In genomic region chr1:20590488-20590887, GRCm38 (mm10) we compare ENCODE assay signal across 22 mouse cellular contexts. TPM values are rescaled to one million over a fixed set of nuclear protein-coding genes. Genes with fewer than 3 reads are reported as not detected.
DNase-seq lines count a peak whose midpoint lies in the region; ATAC-seq and TF ChIP-seq lines count a peak whose summit lies in the region.
"Had no signal": no experiment of that assay in that cellular context is flagged by ENCODE, and none has a peak within 500 bp of the region (broad histone marks: within the 10 kb centered on the region; RNA-seq: fewer than 3 reads in every experiment).

No protein-coding gene starts in this region.

- no peaks in the 10 kb centered on the region for H3K36me3 ChIP-seq in hindbrain, embryonic 13.5 days
- H3K36me3 ChIP-seq in hindbrain, embryonic 10.5 days: no peaks in the 10 kb centered on the region
- H3K36me3 ChIP-seq in midbrain, embryonic 11.5 days (ENCODE audit: control insufficient read depth, insufficient read depth, low read length): no peaks in the 10 kb centered on the region
- no peaks in the 10 kb centered on the region for H3K36me3 ChIP-seq in midbrain, embryonic 13.5 days
- no peaks in the 10 kb centered on the region for H3K36me3 ChIP-seq in hindbrain, embryonic 16.5 days (ENCODE audit: control insufficient read depth, insufficient read depth, low read length)
- H3K36me3 ChIP-seq in stomach, postnatal 0 days (ENCODE audit: control insufficient read depth, insufficient read depth, low read length): no peaks in the 10 kb centered on the region
- H3K36me3 ChIP-seq: embryonic facial prominence, embryonic 12.5 days; forebrain, embryonic 15.5 days; heart, embryonic 15.5 days had no signal

- H3K27me3 ChIP-seq in hindbrain, embryonic 13.5 days: no peaks in the 10 kb centered on the region
- no peaks in the 10 kb centered on the region for H3K27me3 ChIP-seq in hindbrain, embryonic 10.5 days (ENCODE audit: insufficient read depth, poor library complexity, severe bottlenecking)
- no peaks in the 10 kb centered on the region for H3K27me3 ChIP-seq in midbrain, embryonic 11.5 days (ENCODE audit: control insufficient read depth, insufficient read depth, low read length)
- H3K27me3 ChIP-seq in midbrain, embryonic 13.5 days: no peaks in the 10 kb centered on the region
- H3K27me3 ChIP-seq in hindbrain, embryonic 16.5 days (replicated peaks; ENCODE audit: control insufficient read depth, insufficient read depth, low read length): no peaks in the 10 kb centered on the region
- H3K27me3 ChIP-seq in stomach, postnatal 0 days (ENCODE audit: control insufficient read depth, insufficient read depth, low read length): no peaks in the 10 kb centered on the region
- H3K27me3 ChIP-seq: CH12.LX; embryonic facial prominence, embryonic 12.5 days; forebrain, embryonic 15.5 days; heart, embryonic 15.5 days had no signal

- no peak overlapping the region for H3K4me2 ChIP-seq in hindbrain, embryonic 13.5 days
- no peak overlapping the region for H3K4me2 ChIP-seq in midbrain, embryonic 11.5 days
- H3K4me2 ChIP-seq in midbrain, embryonic 13.5 days (replicated peaks): no peak overlapping the region
- no peak overlapping the region for H3K4me2 ChIP-seq in hindbrain, embryonic 16.5 days (ENCODE audit: low read length)
- H3K4me2 ChIP-seq in stomach, postnatal 0 days (replicated peaks; ENCODE audit: low read depth): no peak overlapping the region
- H3K4me2 ChIP-seq: embryonic facial prominence, embryonic 12.5 days; forebrain, embryonic 15.5 days; heart, embryonic 11.5 days; heart, embryonic 15.5 days had no signal

- no peaks in the 10 kb centered on the region for H3K9me3 ChIP-seq in hindbrain, embryonic 13.5 days
- no peaks in the 10 kb centered on the region for H3K9me3 ChIP-seq in hindbrain, embryonic 10.5 days
- H3K9me3 ChIP-seq in midbrain, embryonic 11.5 days (ENCODE audit: control insufficient read depth, low read length): no peaks in the 10 kb centered on the region
- H3K9me3 ChIP-seq in midbrain, embryonic 13.5 days: no peaks in the 10 kb centered on the region
- no peaks in the 10 kb centered on the region for H3K9me3 ChIP-seq in hindbrain, embryonic 16.5 days (ENCODE audit: control insufficient read depth, low read length)
- H3K9me3 ChIP-seq in stomach, postnatal 0 days (ENCODE audit: control insufficient read depth, low read length): no peaks in the 10 kb centered on the region
- H3K9me3 ChIP-seq: embryonic facial prominence, embryonic 12.5 days; forebrain, embryonic 15.5 days; heart, embryonic 15.5 days had no signal

- no peak overlapping the region for H3K27ac ChIP-seq in hindbrain, embryonic 13.5 days
- H3K27ac ChIP-seq in hindbrain, embryonic 10.5 days: no peak overlapping the region
- no peak overlapping the region for H3K27ac ChIP-seq in midbrain, embryonic 11.5 days (ENCODE audit: low read depth, low read length)
- H3K27ac ChIP-seq in midbrain, embryonic 13.5 days: no peak overlapping the region
- no peak overlapping the region for H3K27ac ChIP-seq in hindbrain, embryonic 16.5 days (ENCODE audit: low read depth, low read length)
- no peak overlapping the region for H3K27ac ChIP-seq in stomach, postnatal 0 days (replicated peaks)
- H3K27ac ChIP-seq in gastrocnemius, adult 2 months: no peak overlapping the region
- H3K27ac ChIP-seq: embryonic facial prominence, embryonic 12.5 days; forebrain, embryonic 15.5 days; heart, adult 2 months; heart, embryonic 15.5 days had no signal

- H3K4me3 ChIP-seq in hindbrain, embryonic 13.5 days: no peak overlapping the region
- no peak overlapping the region for H3K4me3 ChIP-seq in hindbrain, embryonic 10.5 days
- H3K4me3 ChIP-seq in midbrain, embryonic 11.5 days (ENCODE audit: low read depth, low read length): no peak overlapping the region
- no peak overlapping the region for H3K4me3 ChIP-seq in midbrain, embryonic 13.5 days (replicated peaks)
- no peak overlapping the region for H3K4me3 ChIP-seq in hindbrain, embryonic 16.5 days (ENCODE audit: low read length)
- H3K4me3 ChIP-seq in stomach, postnatal 0 days (ENCODE audit: low read depth, low read length): no peak overlapping the region
- no peak overlapping the region for H3K4me3 ChIP-seq in gastrocnemius, adult 2 months
- H3K4me3 ChIP-seq: embryonic facial prominence, embryonic 12.5 days; forebrain, embryonic 15.5 days; heart, adult 2 months; heart, embryonic 15.5 days had no signal

- TF ChIP-seq CTCF in stomach, postnatal 0 days (IDR thresholded peaks at IDR 0.05; ENCODE audit: low read depth): no peak
- no peak for TF ChIP-seq CTCF in gastrocnemius, adult 2 months (IDR thresholded peaks at IDR 0.05)

- intact Hi-C loops in gastrocnemius, adult 2 months (cut with DNase I): no loop called here

- 62% methylated on average over 5 of the region's 5 CpGs for WGBS in hindbrain, embryonic 13.5 days
- 89% methylated on average over 5 of the region's 5 CpGs for WGBS in hindbrain, embryonic 10.5 days
- 91% methylated on average over 5 of the region's 5 CpGs for whole genome bisulfite sequencing in midbrain, embryonic 11.5 days
- 85% methylated on average over 5 of the region's 5 CpGs for WGBS in midbrain, embryonic 13.5 days
- WGBS in hindbrain, embryonic 16.5 days: 60% methylated on average over 5 of the region's 5 CpGs
- 76% methylated on average over 5 of the region's 5 CpGs for WGBS in stomach, postnatal 0 days

- TF ChIP-seq EP300 in stomach, postnatal 0 days (optimal IDR thresholded peaks at IDR 0.05): no peak

- H3K9ac ChIP-seq in hindbrain, embryonic 13.5 days: no peak overlapping the region
- H3K9ac ChIP-seq in midbrain, embryonic 11.5 days (ENCODE audit: low read length): no peak overlapping the region
- H3K9ac ChIP-seq in midbrain, embryonic 13.5 days (replicated peaks): no peak overlapping the region
- H3K9ac ChIP-seq in hindbrain, embryonic 16.5 days (ENCODE audit: low read depth, low read length): no peak overlapping the region
- no peak overlapping the region for H3K9ac ChIP-seq in stomach, postnatal 0 days (ENCODE audit: low read length)
- H3K9ac ChIP-seq: embryonic facial prominence, embryonic 12.5 days; forebrain, embryonic 15.5 days; heart, embryonic 15.5 days had no signal

- no peaks in the 10 kb centered on the region for H3K4me1 ChIP-seq in hindbrain, embryonic 13.5 days (replicated peaks)
- no peaks in the 10 kb centered on the region for H3K4me1 ChIP-seq in hindbrain, embryonic 10.5 days (replicated peaks)
- no peaks in the 10 kb centered on the region for H3K4me1 ChIP-seq in midbrain, embryonic 11.5 days (ENCODE audit: control insufficient read depth, insufficient read depth, low read length)
- H3K4me1 ChIP-seq in midbrain, embryonic 13.5 days (replicated peaks): no peaks in the 10 kb centered on the region
- H3K4me1 ChIP-seq in hindbrain, embryonic 16.5 days (ENCODE audit: control insufficient read depth, insufficient read depth, low read depth, low read length): no peaks in the 10 kb centered on the region
- H3K4me1 ChIP-seq in stomach, postnatal 0 days (replicated peaks; ENCODE audit: control insufficient read depth, insufficient read depth): no peaks in the 10 kb centered on the region
- H3K4me1 ChIP-seq: embryonic facial prominence, embryonic 12.5 days; forebrain, embryonic 15.5 days; heart, embryonic 15.5 days had no signal

- ATAC-seq in hindbrain, embryonic 13.5 days (ENCODE audit: low FRiP score): peak; percentile 63; the same call in 1 of the 2 replicates
- ATAC-seq in midbrain, embryonic 11.5 days (ENCODE audit: low FRiP score): no peak
- no peak for ATAC-seq in midbrain, embryonic 13.5 days
- peak; percentile 72 for ATAC-seq in hindbrain, embryonic 16.5 days
- ATAC-seq in stomach, postnatal 0 days (ENCODE audit: low FRiP score, low TSS enrichment): no peak
- ATAC-seq: forebrain, embryonic 15.5 days had no signal

- DNase-seq in hindbrain, embryonic 10.5 days (ENCODE audit: low spot score): no peak
- peak; percentile 21 for DNase-seq in midbrain, embryonic 11.5 days (ENCODE audit: low spot score, missing footprints)
- peak; percentile 4 for DNase-seq in Muller cell, postnatal 12 days (ENCODE audit: inconsistent ontology term)
- no peak for DNase-seq in stomach, postnatal 0 days (ENCODE audit: low spot score)
- no peak for DNase-seq in gastrocnemius, adult 2 months
- DNase-seq: adrenal gland, adult 2 months; adrenal gland, postnatal 25 days; cerebellum, adult 9-10 months; gastrocnemius, postnatal 10 days; heart, adult 2 months; heart, postnatal 14 days; kidney, adult 11 months had no signal

RNA-seq across cellular contexts. Expression of gene Pkhd1, which starts 27.4 kb away (rescaled TPM):
- polyA plus RNA-seq in hindbrain, embryonic 13.5 days (2015; fragmentation: Nextera tagmentation; extraction: Ambion mirVana): not detected in 2 replicates
- 0.01 TPM in 1 of 2 replicates, not detected in the other for polyA plus RNA-seq in hindbrain, embryonic 10.5 days (2016; fragmentation: Nextera tagmentation; extraction: Ambion mirVana)
- polyA plus RNA-seq in midbrain, embryonic 11.5 days (2014; fragmentation: Nextera tagmentation; extraction: Ambion mirVana): not detected in 2 replicates
- polyA plus RNA-seq in midbrain, embryonic 13.5 days (2015; fragmentation: Nextera tagmentation; extraction: Ambion mirVana): 0.01 TPM in 1 of 2 replicates, not detected in the other
- 0.01 TPM in 2 replicates for polyA plus RNA-seq in hindbrain, embryonic 16.5 days (2015; fragmentation: Nextera tagmentation; extraction: Ambion mirVana)
- polyA plus RNA-seq in stomach, postnatal 0 days (2015; fragmentation: Nextera tagmentation; extraction: Ambion mirVana): 0.39 and 0.57 TPM in 2 replicates
- total RNA-seq in gastrocnemius, adult 2 months (2021): under 1 TPM in 1 of 2 experiments, not detected in 1; 0.06 TPM
- total RNA-seq: CH12.LX; heart, adult 2 months; heart, postnatal 14 days; hematopoietic stem cell, adult 5-6 weeks had no signal
- polyA plus RNA-seq: adrenal gland, adult 2 months; embryonic facial prominence, embryonic 12.5 days; forebrain, embryonic 11.5 days; heart, adult 2 months; heart, embryonic 11.5 days; heart, embryonic 15.5 days had no signal

Comparison
In these comparisons a context has a peak if more than half of its experiments do, and no peak if none do; other contexts are left out.
1. ATAC-seq: peak in hindbrain, embryonic 13.5 days (single experiment) and hindbrain, embryonic 16.5 days (single experiment); none in midbrain, embryonic 11.5 days (single experiment), midbrain, embryonic 13.5 days (single experiment) and stomach, postnatal 0 days (single experiment).
2. DNase-seq: peak in midbrain, embryonic 11.5 days (single experiment) and Muller cell, postnatal 12 days (single experiment); none in hindbrain, embryonic 10.5 days (single experiment), stomach, postnatal 0 days (single experiment) and gastrocnemius, adult 2 months (single experiment).